Mouse (Mus musculus): Measurements from ENCODE around the gene Rrp12.
A peak's percentile ranks its signal among the peaks of the same experiment; 100 is the strongest.

Gene Rrp12

GRCm38 (mm10) chr19:41829381-41830105 is 66.4 kb downstream of the Rrp12 start, which contains the start of gene Frat1:
Frat1 (plus strand) TSS chr19:41829970.
- peak; percentile 70 for DNase-seq (ENCODE audit: low read depth, low spot score)

- no peak for DNase-seq (ENCODE audit: low read depth, low spot score)
Measured at GRCm38 (mm10) chr19:41828941-41829340, 67.0 kb downstream of the Rrp12 start.

GRCm38 (mm10) chr19:41826529-41826928 is 69.4 kb downstream of the Rrp12 start:
- DNase-seq (ENCODE audit: low read depth, low spot score), result no peak

- DNase-seq (ENCODE audit: low read depth, low spot score), result no peak
Measured at GRCm38 (mm10) chr19:41824950-41825349, 71.0 kb downstream of the Rrp12 start.

- DNase-seq (ENCODE audit: low read depth, low spot score), result no peak
Measured at GRCm38 (mm10) chr19:41822589-41822988, 73.4 kb downstream of the Rrp12 start.

- no peak for DNase-seq (ENCODE audit: low read depth, low spot score)
Measured at GRCm38 (mm10) chr19:41821436-41821835, 74.5 kb downstream of the Rrp12 start.

GRCm38 (mm10) chr19:41818749-41819148 is 77.2 kb downstream of the Rrp12 start:
- no peak for DNase-seq (ENCODE audit: low read depth, low spot score)

GRCm38 (mm10) chr19:41817325-41817724 is 78.6 kb downstream of the Rrp12 start:
- no peak for DNase-seq (ENCODE audit: low read depth, low spot score)

- no peak for DNase-seq (ENCODE audit: low read depth, low spot score)
Measured at GRCm38 (mm10) chr19:41816915-41817314, 79.1 kb downstream of the Rrp12 start.

GRCm38 (mm10) chr19:41816410-41816809 is 79.6 kb downstream of the Rrp12 start:
- no peak for DNase-seq (ENCODE audit: low read depth, low spot score)

- DNase-seq (ENCODE audit: low read depth, low spot score), result no peak
Measured at GRCm38 (mm10) chr19:41813374-41813773, 82.6 kb downstream of the Rrp12 start.

Data from 3T3-L1 (cell line).